Mouse (Mus musculus): ENCODE results near the gene Schip1. TPM values are rescaled to one million over a fixed set of nuclear protein-coding genes. Genes with fewer than 3 reads are reported as not detected.

Gene Schip1
- polyA plus RNA-seq, 1 experiment from 2014 or later, result 152 TPM

DNA sequence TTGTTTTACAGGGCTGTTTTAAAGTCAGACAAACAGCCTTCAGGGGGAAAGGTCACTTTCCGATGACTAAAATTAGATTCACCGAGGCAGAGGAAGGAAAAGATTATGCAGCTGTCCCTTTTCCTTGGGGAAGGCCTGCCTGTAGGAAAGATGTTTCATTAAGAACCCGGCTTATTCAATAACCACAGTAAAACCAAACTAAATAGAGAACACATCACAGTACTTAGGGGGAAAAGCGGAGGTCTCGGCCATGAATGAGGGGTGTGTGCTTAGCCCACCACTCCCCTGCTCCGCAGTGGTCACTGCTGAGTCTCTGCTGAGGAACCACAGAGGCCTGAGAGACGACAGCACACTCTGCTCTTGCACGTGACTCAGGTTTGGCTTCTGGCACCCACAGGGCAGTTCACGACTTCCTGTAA, 522.1 kb downstream of the Schip1 start:
- no peaks in the 10 kb centered on the region for H3K27me3 ChIP-seq
- no peak overlapping the region for H3K4me2 ChIP-seq
- H3K9ac ChIP-seq, result peak overlapping the region; percentile 29; the same call in 1 of the 2 replicates
- peak overlapping the region; percentile 78 for H3K27ac ChIP-seq
- H3K9me3 ChIP-seq, result no peaks in the 10 kb centered on the region
- no peak for ATAC-seq (ENCODE audit: low FRiP score)
- whole genome bisulfite sequencing, result 24% methylated on average over 9 of the region's 9 CpGs
- peaks cover 82% of the 10 kb centered on the region for H3K4me1 ChIP-seq (replicated peaks)
- H3K4me3 ChIP-seq, result no peak overlapping the region
- H3K36me3 ChIP-seq, result no peaks in the 10 kb centered on the region

DNA sequence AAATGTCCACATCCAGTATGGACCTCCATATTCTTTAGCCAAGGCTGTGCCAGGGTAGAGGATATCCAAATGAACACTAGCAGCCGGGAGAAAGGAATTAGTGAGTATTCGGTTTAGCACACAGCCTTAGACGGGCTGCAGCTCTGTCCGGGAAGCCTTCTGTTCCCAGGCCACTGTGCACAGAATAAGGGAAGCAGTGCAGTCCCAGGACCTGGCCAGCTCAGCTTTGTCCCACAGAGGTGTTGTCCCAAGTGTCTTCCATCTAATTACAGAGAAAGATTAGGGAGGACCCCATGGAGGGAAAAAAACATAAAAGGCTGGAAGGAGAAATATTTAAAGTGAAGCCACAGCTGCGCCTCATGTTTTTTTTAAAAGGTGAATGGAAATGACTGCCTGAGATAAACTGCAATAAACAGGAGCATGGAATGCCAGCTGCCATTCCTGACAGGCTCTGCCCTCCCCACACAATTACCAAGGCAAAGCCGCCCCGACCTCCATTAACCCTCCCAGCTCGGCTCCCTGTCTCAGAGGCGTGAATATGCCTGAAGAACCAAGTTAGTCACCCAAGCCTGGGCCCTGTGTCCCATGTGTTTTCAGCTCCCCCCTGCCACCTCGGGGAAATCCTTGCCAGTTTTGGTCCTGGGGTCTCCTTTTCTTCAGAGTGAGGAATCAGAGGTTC, 523.1 kb downstream of the Schip1 start:
- H3K4me3 ChIP-seq, result no peak overlapping the region
- H3K27me3 ChIP-seq, result no peaks in the 10 kb centered on the region
- ATAC-seq (ENCODE audit: low FRiP score), result 0 out of 2 replicates have a peak, but pooled peaks have one; percentile 33
- H3K4me1 ChIP-seq (replicated peaks), result peaks cover 82% of the 10 kb centered on the region
- H3K36me3 ChIP-seq, result no peaks in the 10 kb centered on the region
- H3K9ac ChIP-seq, result no peak overlapping the region; the same call in 1 of the 2 replicates
- H3K27ac ChIP-seq, result peak overlapping the region; percentile 78
- no peaks in the 10 kb centered on the region for H3K9me3 ChIP-seq
- no peak overlapping the region for H3K4me2 ChIP-seq
- 27% methylated on average over 10 of the region's 10 CpGs for WGBS

DNA sequence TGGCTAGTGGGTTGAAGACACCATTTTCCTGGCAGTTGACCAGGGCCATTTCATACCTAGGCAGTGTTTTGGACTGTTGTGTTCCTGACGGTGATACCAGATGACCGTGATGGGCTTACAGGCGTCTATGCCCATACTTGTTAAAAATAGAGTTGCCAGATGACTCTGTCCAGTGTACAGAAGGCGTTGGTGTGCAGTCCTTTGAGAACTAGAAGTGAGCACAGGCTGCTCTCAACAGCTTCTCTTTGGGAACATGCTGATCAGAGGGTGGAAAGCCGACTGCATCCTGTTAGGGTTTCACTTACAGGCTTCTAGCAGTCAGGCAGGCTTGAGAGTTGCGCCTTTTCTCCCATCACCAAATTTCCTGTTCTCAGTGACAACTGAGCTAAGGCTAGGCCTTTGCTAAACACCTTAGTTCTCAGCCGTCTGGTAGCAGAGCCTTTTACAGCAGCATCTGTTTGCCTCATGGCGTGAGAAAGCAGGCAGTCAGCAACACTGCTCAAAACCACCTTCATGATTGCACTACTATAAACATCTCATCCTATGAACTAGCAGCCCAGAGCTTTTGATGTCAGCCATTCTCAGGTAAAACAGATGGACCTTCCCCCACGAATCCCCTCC, 524.7 kb downstream of the Schip1 start:
- no peak for ATAC-seq (ENCODE audit: low FRiP score)
- no peaks in the 10 kb centered on the region for H3K9me3 ChIP-seq
- H3K36me3 ChIP-seq, result no peaks in the 10 kb centered on the region
- H3K9ac ChIP-seq, result no peak overlapping the region
- WGBS, result 82% methylated on average over 9 of the region's 9 CpGs
- peak overlapping the region; percentile 5; the same call in 1 of the 2 replicates for H3K27ac ChIP-seq
- H3K4me2 ChIP-seq, result no peak overlapping the region
- no peak overlapping the region for H3K4me3 ChIP-seq
- H3K27me3 ChIP-seq, result no peaks in the 10 kb centered on the region
- peaks cover 80% of the 10 kb centered on the region for H3K4me1 ChIP-seq (replicated peaks)

DNA sequence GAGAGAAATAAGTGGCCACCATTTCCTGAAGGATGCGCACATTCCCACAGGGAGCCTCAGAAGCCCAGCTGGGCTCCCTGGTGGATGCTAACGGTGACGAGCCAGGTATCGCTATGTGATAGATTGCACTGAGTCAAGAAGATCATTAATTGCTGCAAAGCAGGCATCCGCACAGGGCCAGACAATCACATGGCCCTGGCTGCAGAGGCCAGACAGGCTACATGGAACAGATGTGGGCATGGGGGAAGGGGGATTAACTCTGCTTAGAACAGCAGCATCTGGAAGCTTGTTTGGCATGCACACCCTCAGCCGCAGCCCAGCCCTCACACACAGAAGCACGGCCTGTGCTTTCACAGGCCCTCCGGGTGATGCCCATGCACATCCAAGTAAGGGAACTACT, 525.8 kb downstream of the Schip1 start:
- H3K4me1 ChIP-seq (replicated peaks), result peaks cover 81% of the 10 kb centered on the region
- H3K4me3 ChIP-seq, result no peak overlapping the region
- peak overlapping the region; percentile 63 for H3K27ac ChIP-seq
- H3K9ac ChIP-seq, result no peak overlapping the region
- no peaks in the 10 kb centered on the region for H3K36me3 ChIP-seq
- peak; percentile 21; the same call in 1 of the 2 replicates for ATAC-seq (ENCODE audit: low FRiP score)
- no peaks in the 10 kb centered on the region for H3K27me3 ChIP-seq
- 38% methylated on average over 8 of the region's 8 CpGs for WGBS
- H3K9me3 ChIP-seq, result no peaks in the 10 kb centered on the region
- H3K4me2 ChIP-seq, result no peak overlapping the region

DNA sequence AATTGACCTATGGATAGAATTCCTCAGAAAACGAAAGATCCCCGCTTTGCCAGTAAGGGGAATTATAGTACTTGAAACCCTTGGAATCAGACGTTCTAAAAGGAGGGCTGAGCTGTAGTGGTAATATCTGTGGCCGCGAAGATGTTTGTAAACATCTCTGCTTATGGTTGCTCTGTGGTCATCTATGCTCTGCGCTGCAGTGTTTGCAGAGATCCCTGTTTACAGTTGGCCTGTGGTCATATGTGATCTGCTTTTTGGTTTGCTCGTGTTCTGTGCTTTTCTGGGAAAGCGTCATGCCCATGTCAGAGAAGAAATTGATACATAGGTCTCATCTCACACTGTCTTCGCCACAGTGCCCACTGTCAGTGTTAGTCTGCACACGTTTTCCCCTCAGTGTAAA, 528.0 kb downstream of the Schip1 start:
- no peak for ATAC-seq (ENCODE audit: low FRiP score)
- WGBS, result 81% methylated on average over 10 of the region's 10 CpGs
- peaks cover 64% of the 10 kb centered on the region for H3K4me1 ChIP-seq (replicated peaks)
- no peak overlapping the region for H3K4me2 ChIP-seq
- no peak overlapping the region for H3K27ac ChIP-seq
- H3K9ac ChIP-seq, result no peak overlapping the region
- H3K4me3 ChIP-seq, result no peak overlapping the region
- H3K9me3 ChIP-seq, result no peaks in the 10 kb centered on the region
- no peaks in the 10 kb centered on the region for H3K27me3 ChIP-seq
- peaks cover 6% of the 10 kb centered on the region; the same call in 1 of the 2 replicates for H3K36me3 ChIP-seq

DNA sequence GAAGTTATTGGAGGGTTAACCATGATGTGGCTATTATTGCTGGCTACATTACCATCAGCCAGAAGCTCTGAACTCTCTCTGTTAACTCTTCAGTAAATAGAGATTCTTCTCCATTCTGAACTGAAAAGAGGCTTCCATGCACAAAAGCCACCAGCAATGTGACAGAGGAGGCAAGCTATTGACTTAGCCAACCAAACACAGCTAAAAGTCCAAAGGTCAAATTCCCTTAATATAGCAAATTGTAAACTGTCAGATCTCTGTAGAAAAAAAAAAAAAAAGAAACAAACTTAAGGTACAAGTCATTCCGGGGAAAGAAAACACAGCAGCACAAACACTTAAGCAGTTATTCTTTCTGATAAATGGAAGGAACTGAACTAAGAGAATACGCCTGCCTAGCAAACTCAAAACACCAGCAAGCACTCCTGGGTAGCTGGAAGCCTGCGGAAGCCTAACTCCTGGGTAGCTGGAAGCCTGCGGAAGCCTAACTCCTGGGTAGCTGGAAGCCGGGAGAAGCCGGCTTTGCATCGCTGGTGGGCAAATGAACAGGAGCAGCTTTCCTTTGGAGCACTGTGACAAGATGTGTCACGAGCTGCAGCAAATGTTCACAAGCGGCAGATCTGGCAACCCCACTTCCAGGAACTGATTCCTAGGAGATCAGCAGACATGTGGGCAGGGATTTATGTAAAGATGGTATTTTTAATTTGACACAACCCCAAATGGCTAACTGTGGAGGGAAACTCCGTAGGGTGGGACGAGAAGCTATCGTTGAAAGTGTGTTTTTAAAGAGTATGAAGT, 528.7 kb downstream of the Schip1 start:
- no peak overlapping the region for H3K4me3 ChIP-seq
- H3K27me3 ChIP-seq, result no peaks in the 10 kb centered on the region
- H3K36me3 ChIP-seq, result peaks cover 7% of the 10 kb centered on the region
- H3K9ac ChIP-seq, result no peak overlapping the region
- no peaks in the 10 kb centered on the region for H3K9me3 ChIP-seq
- H3K4me1 ChIP-seq (replicated peaks), result peaks cover 57% of the 10 kb centered on the region
- H3K27ac ChIP-seq, result peak overlapping the region; percentile 52
- WGBS, result 56% methylated on average over 12 of the region's 12 CpGs
- no peak overlapping the region for H3K4me2 ChIP-seq
- no peak for ATAC-seq (ENCODE audit: low FRiP score)

DNA sequence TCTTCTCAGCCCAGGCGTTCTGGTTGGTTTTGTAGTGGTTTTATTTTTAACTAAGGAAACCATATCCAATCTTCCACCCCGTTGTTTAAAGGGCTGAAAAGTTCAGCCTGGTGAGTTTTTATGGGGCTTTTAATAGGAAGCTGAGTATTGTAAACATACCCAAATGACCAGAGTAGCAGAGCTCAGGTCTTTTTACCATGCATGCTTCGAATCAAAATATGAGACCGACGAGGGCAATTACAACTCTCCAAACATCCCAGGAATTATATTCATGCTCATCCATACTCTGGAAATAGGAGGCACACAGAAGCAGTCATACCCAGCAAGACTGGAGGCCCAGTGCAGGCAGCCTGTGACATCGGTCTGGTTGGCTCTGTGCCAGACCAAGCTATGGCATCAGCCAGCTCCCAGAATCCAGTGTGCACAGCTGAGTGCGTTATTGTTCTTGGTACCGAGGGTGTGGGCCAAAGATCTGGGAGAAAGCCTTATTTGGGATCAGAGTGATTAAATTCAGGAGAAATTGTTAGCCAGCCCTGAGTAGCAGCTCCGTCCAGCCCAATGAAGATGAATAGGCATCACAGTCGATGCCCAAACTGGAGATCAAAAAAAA, 530.8 kb downstream of the Schip1 start:
- Histone ChIP-seq H3K4me1 (replicated peaks) (peaks cover 44% of the 10 kb centered on the region), H3K36me3 (peaks cover 11% of the 10 kb centered on the region), H3K27ac (peak overlapping the region; percentile 50), H3K27me3 (no peaks in the 10 kb centered on the region), H3K9me3 (no peaks in the 10 kb centered on the region), H3K4me2 (no peak overlapping the region), H3K9ac (no peak overlapping the region), H3K4me3 (no peak overlapping the region)
- ATAC-seq (ENCODE audit: low FRiP score), result peak; percentile 18; the same call in 1 of the 2 replicates
- WGBS, result 74% methylated on average over 10 of the region's 10 CpGs

DNA sequence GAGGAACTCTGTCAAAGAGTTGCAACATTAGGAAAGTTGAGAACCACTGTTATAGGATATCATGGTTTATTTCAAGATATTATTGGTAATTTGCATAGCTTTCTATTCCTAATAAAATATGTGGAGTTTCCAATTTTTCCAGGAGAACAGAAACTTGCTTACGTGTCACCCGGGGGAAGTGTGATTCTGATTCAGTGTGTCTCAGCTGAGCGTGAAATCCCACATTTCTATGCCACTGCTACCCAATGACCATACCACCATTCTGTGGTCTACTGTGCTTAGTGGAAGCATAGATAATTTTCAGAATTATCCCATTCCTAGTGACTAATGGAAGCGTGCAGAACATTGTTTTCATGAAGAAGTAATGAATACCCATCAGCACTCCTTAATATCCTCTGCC, 532.3 kb downstream of the Schip1 start:
- H3K4me3 ChIP-seq, result no peak overlapping the region
- no peaks in the 10 kb centered on the region for H3K27me3 ChIP-seq
- 88% methylated on average over 4 of the region's 4 CpGs for WGBS
- H3K36me3 ChIP-seq, result peaks cover 11% of the 10 kb centered on the region
- H3K4me1 ChIP-seq (replicated peaks), result peaks cover 34% of the 10 kb centered on the region
- no peak overlapping the region for H3K9ac ChIP-seq
- no peak for ATAC-seq (ENCODE audit: low FRiP score)
- no peak overlapping the region for H3K4me2 ChIP-seq
- H3K27ac ChIP-seq, result no peak overlapping the region
- H3K9me3 ChIP-seq, result no peaks in the 10 kb centered on the region

DNA sequence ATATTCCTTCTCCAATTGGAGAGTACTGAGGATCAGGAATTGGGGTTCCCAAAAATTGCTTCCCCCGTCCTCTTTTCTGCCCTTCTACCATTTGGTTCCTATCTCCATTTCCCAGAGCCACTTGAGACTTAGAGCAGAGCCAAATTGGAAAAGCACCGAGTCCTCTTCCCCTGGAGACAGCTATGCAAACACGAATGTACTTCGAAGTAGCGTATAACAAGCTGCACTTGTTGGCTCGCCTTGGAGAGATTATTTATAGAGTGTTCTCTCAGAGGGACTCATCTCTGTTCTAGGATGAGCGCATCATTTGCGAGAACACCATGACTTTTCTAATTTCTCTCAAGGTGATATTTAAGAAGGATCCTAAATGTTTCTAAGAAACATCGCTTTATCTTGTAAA, 538.3 kb downstream of the Schip1 start:
- Histone ChIP-seq H3K4me2 (no peak overlapping the region), H3K27ac (0 out of 2 replicates have a peak overlapping the region, but pooled peaks have one; percentile 12), H3K9me3 (no peaks in the 10 kb centered on the region), H3K36me3 (peaks cover 8% of the 10 kb centered on the region), H3K4me1 (replicated peaks) (peaks cover 45% of the 10 kb centered on the region), H3K27me3 (no peaks in the 10 kb centered on the region), H3K9ac (no peak overlapping the region), H3K4me3 (no peak overlapping the region)
- WGBS, result 75% methylated on average over 9 of the region's 9 CpGs
- no peak for ATAC-seq (ENCODE audit: low FRiP score)

DNA sequence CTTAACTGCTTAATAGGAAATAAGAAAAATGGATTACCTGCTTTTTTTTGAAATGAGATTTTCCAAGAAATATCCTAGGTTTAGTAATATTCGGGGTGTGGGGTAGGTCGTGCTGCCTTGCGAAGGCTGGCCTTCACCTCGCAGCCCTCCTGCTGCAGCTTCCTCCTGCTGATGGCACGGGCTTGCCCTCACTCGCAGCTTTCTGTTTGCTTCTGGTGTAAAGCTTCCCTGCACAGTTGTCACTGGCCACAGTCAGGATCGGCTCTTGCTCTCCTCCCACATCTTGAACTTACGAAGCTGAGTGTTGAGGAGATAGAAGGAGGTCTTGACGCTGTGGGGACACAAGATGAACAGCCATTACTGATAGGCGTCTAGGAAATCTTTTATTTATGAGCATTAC, 539.9 kb downstream of the Schip1 start:
- H3K9ac ChIP-seq, result no peak overlapping the region
- no peak overlapping the region for H3K4me3 ChIP-seq
- H3K27ac ChIP-seq, result peak overlapping the region; percentile 74
- WGBS, result 58% methylated on average over 10 of the region's 10 CpGs
- 0 out of 2 replicates have a peak, but pooled peaks have one; percentile 1 for ATAC-seq (ENCODE audit: low FRiP score)
- peaks cover 3% of the 10 kb centered on the region for H3K36me3 ChIP-seq
- peaks cover 50% of the 10 kb centered on the region for H3K4me1 ChIP-seq (replicated peaks)
- no peaks in the 10 kb centered on the region for H3K9me3 ChIP-seq
- H3K4me2 ChIP-seq, result peak overlapping the region; percentile 26; the same call in 1 of the 2 replicates
- H3K27me3 ChIP-seq, result no peaks in the 10 kb centered on the region

DNA sequence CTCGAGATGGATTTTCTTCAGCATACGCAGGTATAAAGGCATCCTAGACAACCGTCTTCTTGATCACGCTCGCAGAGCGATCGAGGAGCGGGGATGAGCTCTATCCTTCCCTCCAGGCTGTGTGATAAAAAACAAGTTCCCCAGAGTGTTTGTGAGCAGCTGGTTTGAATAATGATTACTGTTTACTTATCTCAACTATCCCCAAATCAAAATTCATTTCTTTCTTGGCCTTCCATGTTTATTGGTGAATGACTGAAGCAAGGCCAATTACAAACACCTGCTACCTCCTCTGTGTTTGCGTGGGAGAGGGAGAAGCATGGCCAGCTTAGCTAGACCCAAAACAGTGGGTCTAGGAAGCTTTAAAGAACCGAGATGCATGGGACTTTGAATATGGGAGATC, 540.4 kb downstream of the Schip1 start:
- H3K27me3 ChIP-seq, result no peaks in the 10 kb centered on the region
- no peak overlapping the region for H3K4me3 ChIP-seq
- peaks cover 54% of the 10 kb centered on the region for H3K4me1 ChIP-seq (replicated peaks)
- H3K9ac ChIP-seq, result no peak overlapping the region
- peak overlapping the region; percentile 26; the same call in 1 of the 2 replicates for H3K4me2 ChIP-seq
- WGBS, result 44% methylated on average over 10 of the region's 10 CpGs
- peak; percentile 48; the same call in 1 of the 2 replicates for ATAC-seq (ENCODE audit: low FRiP score)
- peaks cover 3% of the 10 kb centered on the region for H3K36me3 ChIP-seq
- H3K27ac ChIP-seq, result peak overlapping the region; percentile 74
- H3K9me3 ChIP-seq, result no peaks in the 10 kb centered on the region
